Mouse (Mus musculus): ENCODE measurements around the gene Snx9. TPM values are rescaled to one million over a fixed set of nuclear protein-coding genes. Genes with fewer than 3 reads are reported as not detected.

Gene Snx9
- polyA plus RNA-seq, 1 experiment from 2014 or later, result 12.9 TPM

DNA sequence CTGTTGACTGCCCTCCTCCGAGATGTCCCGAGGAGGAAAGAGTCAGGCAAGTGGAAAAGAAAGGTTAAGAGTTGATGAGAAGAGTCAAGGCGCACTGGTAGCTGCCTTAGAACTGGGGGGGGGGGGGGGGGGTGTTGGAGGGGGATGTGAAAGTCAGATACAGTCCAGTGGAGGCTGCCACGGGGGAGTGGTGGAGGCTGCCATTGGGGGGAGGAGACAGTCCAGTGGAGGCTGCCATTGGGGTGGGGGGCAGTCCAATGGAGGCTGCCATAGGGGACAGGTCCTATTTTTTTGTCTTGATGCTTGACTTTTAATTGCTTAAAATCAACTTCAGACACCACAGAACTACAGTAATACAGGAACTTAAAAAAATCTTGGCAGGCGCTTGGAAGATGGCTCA lies 91.0 kb downstream of the Snx9 start:
- DNase-seq (ENCODE audit: extremely low spot score, low spot score), result no peak
- Histone ChIP-seq H3K4me1 (peaks cover 26% of the 10 kb centered on the region), H3K27me3 (ENCODE audit: poor library complexity, severe bottlenecking) (peaks cover 19% of the 10 kb centered on the region), H3K36me3 (replicated peaks) (peaks cover 32% of the 10 kb centered on the region), H3K9me3 (no peaks in the 10 kb centered on the region), H3K4me3 (no peak overlapping the region), H3K27ac (no peak overlapping the region)
- 84% methylated on average over 5 of the region's 5 CpGs for WGBS

- DNase-seq (ENCODE audit: extremely low spot score, low spot score), result peak; percentile 85
- peaks cover 8% of the 10 kb centered on the region for H3K36me3 ChIP-seq (replicated peaks)
- H3K4me1 ChIP-seq, result peaks cover 26% of the 10 kb centered on the region
- H3K9me3 ChIP-seq, result peaks cover 2% of the 10 kb centered on the region; the same call in 1 of the 2 replicates
- peak overlapping the region; percentile 52 for H3K4me3 ChIP-seq
- WGBS, result 2% methylated on average over 30 of the region's 30 CpGs
- H3K27ac ChIP-seq, result peak overlapping the region; percentile 78
- peaks cover 44% of the 10 kb centered on the region for H3K27me3 ChIP-seq (ENCODE audit: poor library complexity, severe bottlenecking)
Observed at GRCm38 (mm10) chr17:5934554-5935324, 93.6 kb downstream of the Snx9 start.

DNA sequence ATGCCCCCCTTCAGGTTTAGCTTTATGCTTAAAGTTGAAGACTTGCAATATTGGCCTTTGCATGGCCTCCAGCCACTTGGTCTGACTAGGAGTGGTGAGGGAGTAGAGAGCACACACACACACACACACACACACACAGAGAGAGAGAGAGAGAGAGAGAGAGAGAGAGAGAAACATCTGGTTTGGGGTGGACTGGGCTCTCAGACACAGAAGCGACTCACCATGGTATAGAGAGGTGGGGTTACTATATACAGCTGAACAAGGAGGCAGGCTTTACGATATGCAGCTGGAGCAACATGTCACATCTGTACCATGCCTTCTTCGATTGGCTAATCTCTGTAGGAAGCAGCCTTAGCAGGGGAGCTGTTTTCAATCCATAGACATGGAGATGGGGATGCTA lies 94.6 kb downstream of the Snx9 start:
- H3K27me3 ChIP-seq (ENCODE audit: poor library complexity, severe bottlenecking), result peaks cover 54% of the 10 kb centered on the region
- peaks cover 4% of the 10 kb centered on the region; the same call in 1 of the 2 replicates for H3K36me3 ChIP-seq (replicated peaks)
- no peak overlapping the region for H3K27ac ChIP-seq
- peaks cover 29% of the 10 kb centered on the region for H3K4me1 ChIP-seq
- H3K4me3 ChIP-seq, result no peak overlapping the region
- DNase-seq (ENCODE audit: extremely low spot score, low spot score), result no peak
- peaks cover 2% of the 10 kb centered on the region; the same call in 1 of the 2 replicates for H3K9me3 ChIP-seq
- WGBS, result 63% methylated on average over 3 of the region's 3 CpGs

DNA sequence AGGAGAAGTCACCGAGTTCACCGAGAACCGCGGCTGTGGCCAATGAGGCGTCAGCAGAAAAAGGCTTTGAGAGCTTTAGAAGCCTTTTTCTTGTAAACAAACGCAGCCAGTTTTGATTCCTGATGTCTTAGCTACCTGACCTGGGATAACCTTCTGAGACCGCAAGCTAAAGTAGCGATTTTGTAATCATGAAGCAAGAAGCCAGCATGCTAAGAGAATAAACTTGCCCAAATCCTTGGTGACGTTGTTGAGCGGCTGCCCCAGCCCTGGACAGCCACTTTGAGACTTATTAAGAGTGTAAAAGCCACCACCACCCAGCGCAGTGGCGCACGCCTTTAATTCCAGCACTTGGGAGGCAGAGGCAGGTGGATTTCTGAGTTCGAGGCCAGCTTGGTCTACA lies 95.1 kb downstream of the Snx9 start:
- H3K36me3 ChIP-seq (replicated peaks), result peaks cover 2% of the 10 kb centered on the region; the same call in 1 of the 2 replicates
- no peak overlapping the region for H3K4me3 ChIP-seq
- 58% methylated on average over 14 of the region's 14 CpGs for WGBS
- peaks cover 60% of the 10 kb centered on the region for H3K27me3 ChIP-seq (ENCODE audit: poor library complexity, severe bottlenecking)
- peaks cover 2% of the 10 kb centered on the region; the same call in 1 of the 2 replicates for H3K9me3 ChIP-seq
- H3K27ac ChIP-seq, result no peak overlapping the region
- DNase-seq (ENCODE audit: extremely low spot score, low spot score), result no peak
- peaks cover 35% of the 10 kb centered on the region for H3K4me1 ChIP-seq

DNA sequence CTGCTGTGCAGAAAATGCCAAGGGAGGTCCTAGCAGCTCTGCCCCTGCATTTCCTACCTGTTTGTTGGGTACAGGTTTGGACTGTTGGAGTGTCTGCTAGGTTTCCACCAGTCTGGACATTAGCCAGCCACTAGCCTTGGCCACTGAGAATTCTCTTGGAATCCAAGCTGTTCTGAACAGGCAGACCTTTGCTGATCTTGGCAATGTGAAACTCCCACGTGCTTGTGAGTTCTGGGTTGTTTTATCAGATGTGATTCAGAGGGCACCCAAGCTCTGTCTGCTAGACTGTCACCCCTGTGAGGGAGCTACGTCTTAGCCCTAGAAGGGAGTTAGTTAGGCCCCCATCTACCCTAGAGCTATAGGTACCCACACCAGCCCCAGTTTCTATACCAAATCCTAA lies 96.3 kb downstream of the Snx9 start:
- peaks cover 2% of the 10 kb centered on the region; the same call in 1 of the 2 replicates for H3K9me3 ChIP-seq
- H3K36me3 ChIP-seq (replicated peaks), result no peaks in the 10 kb centered on the region
- no peak overlapping the region for H3K27ac ChIP-seq
- no peak overlapping the region for H3K4me3 ChIP-seq
- peaks cover 71% of the 10 kb centered on the region for H3K27me3 ChIP-seq (ENCODE audit: poor library complexity, severe bottlenecking)
- 80% methylated on average over 2 of the region's 2 CpGs for WGBS
- no peak for DNase-seq (ENCODE audit: extremely low spot score, low spot score)
- peaks cover 41% of the 10 kb centered on the region for H3K4me1 ChIP-seq

DNA sequence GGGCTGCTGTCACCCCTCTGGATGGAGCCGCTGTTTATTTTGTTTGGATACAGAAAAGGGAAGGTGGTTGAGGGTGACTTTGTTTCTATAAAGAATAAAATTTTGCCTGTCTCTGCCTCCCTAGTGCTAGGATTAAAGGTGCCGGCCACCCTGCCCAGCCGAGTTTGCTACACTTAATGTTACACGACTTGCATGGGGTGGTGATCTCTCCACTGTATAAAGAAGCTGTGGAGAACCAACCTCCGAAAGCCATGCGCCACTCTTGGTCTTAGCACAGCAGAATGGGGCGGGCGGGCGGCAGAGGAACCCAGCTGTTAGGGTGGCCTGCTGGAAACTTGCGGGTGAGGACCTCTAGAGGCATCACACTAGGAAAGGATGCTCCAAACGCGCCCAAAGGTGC lies 98.7 kb downstream of the Snx9 start:
- no peak for DNase-seq (ENCODE audit: extremely low spot score, low spot score)
- H3K4me3 ChIP-seq, result no peak overlapping the region
- H3K27ac ChIP-seq, result no peak overlapping the region
- H3K27me3 ChIP-seq (ENCODE audit: poor library complexity, severe bottlenecking), result peaks cover 78% of the 10 kb centered on the region
- WGBS, result 55% methylated on average over 12 of the region's 12 CpGs
- H3K36me3 ChIP-seq (replicated peaks), result no peaks in the 10 kb centered on the region
- H3K9me3 ChIP-seq, result peaks cover 2% of the 10 kb centered on the region; the same call in 1 of the 2 replicates
- H3K4me1 ChIP-seq, result peaks cover 31% of the 10 kb centered on the region

GRCm38 (mm10) chr17:5940792-5941191 lies 99.7 kb downstream of the Snx9 start:
- 0% methylated on average over 34 of the region's 38 CpGs for WGBS
- H3K27ac ChIP-seq, result peak overlapping the region; percentile 85
- peak; percentile 77 for DNase-seq (ENCODE audit: extremely low spot score, low spot score)

DNA sequence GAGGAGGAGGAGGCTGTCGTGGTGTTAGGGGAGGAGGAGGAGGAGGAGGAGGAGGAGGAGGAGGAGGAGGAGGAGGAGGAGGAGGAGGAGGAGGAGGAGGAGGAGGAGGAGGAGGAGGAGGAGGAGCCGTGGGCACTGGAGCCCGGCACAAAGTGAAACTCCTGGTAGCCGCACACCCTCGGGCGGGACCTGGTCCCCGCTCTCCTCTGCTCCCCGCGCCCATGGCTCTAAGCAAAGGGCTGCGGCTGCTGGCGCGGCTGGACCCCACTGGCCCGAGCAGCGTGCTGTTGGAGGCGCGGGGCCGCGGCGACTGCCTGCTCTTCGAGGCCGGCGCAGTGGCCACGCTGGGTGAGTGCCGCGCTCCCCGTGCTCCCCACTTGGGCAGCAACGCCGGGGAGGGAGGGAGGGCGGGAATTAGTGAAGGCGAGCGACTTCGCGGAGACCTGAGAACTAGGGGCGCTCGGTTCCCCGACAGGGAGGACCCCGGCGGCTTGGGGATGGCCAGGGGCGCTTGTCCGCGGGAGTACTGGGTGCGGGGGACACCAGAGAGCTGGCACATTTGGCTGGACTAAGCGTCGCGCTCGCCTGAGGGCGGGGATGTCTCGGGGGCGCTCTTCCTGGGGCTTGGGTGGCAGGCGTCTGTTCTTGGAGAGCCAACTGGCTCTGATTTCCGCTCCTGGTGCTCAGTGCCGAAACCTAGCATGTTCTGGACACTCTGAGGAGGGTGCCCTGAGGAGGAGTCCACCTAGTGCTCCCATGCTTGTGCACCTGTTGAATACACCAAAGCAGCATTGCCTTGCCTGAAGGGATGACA lies 100.3 kb downstream of the Snx9 start, which contains the start of gene Synj2:
TSS of gene Synj2 (plus strand) at position 51 of the 814 bp plus-strand sequence.
- Histone ChIP-seq H3K27me3 (ENCODE audit: poor library complexity, severe bottlenecking) (peaks cover 67% of the 10 kb centered on the region), H3K36me3 (replicated peaks) (no peaks in the 10 kb centered on the region), H3K4me1 (peaks cover 15% of the 10 kb centered on the region), H3K27ac (peak within 1 kb of the TSS; percentile 85), H3K9me3 (peaks cover 2% of the 10 kb centered on the region; the same call in 1 of the 2 replicates), H3K4me3 (peak within 1 kb of the TSS; percentile 67)
- DNase-seq (ENCODE audit: extremely low spot score, low spot score), result peak; percentile 57
- 1% methylated on average over 51 of the region's 52 CpGs for WGBS

More at GRCm38 (mm10) chr17:5940792-5941191, 99.7 kb downstream of the Snx9 start:
- Histone ChIP-seq H3K9me3 (peaks cover 2% of the 10 kb centered on the region; the same call in 1 of the 2 replicates), H3K36me3 (replicated peaks) (no peaks in the 10 kb centered on the region), H3K4me1 (peaks cover 22% of the 10 kb centered on the region), H3K4me3 (peak overlapping the region; percentile 67), H3K27me3 (ENCODE audit: poor library complexity, severe bottlenecking) (peaks cover 71% of the 10 kb centered on the region)

- no peaks in the 10 kb centered on the region for H3K36me3 ChIP-seq (replicated peaks)
- no peak for DNase-seq (ENCODE audit: extremely low spot score, low spot score)
- WGBS, result 82% methylated on average over 3 of the region's 3 CpGs
- no peak overlapping the region for H3K27ac ChIP-seq
- peaks cover 15% of the 10 kb centered on the region for H3K4me1 ChIP-seq
- H3K9me3 ChIP-seq, result peaks cover 2% of the 10 kb centered on the region; the same call in 1 of the 2 replicates
- H3K4me3 ChIP-seq, result no peak overlapping the region
- peaks cover 64% of the 10 kb centered on the region for H3K27me3 ChIP-seq (ENCODE audit: poor library complexity, severe bottlenecking)
Observed at GRCm38 (mm10) chr17:5942156-5942555, 101.0 kb downstream of the Snx9 start.

- 84% methylated on average over 1 of the region's 1 CpGs for WGBS
- no peak for DNase-seq (ENCODE audit: extremely low spot score, low spot score)
- Histone ChIP-seq H3K36me3 (replicated peaks) (no peaks in the 10 kb centered on the region), H3K27ac (no peak overlapping the region), H3K4me1 (peaks cover 15% of the 10 kb centered on the region), H3K27me3 (ENCODE audit: poor library complexity, severe bottlenecking) (peaks cover 55% of the 10 kb centered on the region), H3K4me3 (no peak overlapping the region), H3K9me3 (peaks cover 2% of the 10 kb centered on the region; the same call in 1 of the 2 replicates)
Observed at GRCm38 (mm10) chr17:5943053-5943452, 101.9 kb downstream of the Snx9 start.

DNA sequence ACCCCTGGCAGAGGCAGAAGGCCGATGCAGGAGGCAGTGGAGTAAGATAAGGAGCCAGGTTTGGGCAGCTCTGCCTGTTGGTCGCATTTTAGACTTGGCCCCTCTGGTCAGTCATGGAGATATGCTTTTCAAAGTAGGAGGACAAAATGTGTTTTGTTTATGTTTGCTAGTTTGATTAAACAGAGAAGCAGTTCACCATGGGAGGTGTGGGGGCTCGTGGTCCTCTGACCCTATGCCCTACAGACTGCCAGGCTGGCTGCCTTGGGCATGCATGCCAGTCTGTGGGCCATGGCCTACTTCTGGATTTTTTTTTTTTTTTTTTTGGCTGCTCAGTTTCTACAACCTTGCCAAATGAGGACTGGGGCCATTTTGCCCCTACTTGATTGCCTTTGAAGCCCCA lies 105.9 kb downstream of the Snx9 start:
- H3K9me3 ChIP-seq, result peaks cover 5% of the 10 kb centered on the region; the same call in 1 of the 2 replicates
- H3K4me1 ChIP-seq, result no peaks in the 10 kb centered on the region
- H3K36me3 ChIP-seq (replicated peaks), result no peaks in the 10 kb centered on the region
- no peak overlapping the region for H3K27ac ChIP-seq
- DNase-seq (ENCODE audit: extremely low spot score, low spot score), result no peak
- WGBS, result 84% methylated on average over 3 of the region's 3 CpGs
- peaks cover 15% of the 10 kb centered on the region for H3K27me3 ChIP-seq (ENCODE audit: poor library complexity, severe bottlenecking)
- H3K4me3 ChIP-seq, result no peak overlapping the region

DNA sequence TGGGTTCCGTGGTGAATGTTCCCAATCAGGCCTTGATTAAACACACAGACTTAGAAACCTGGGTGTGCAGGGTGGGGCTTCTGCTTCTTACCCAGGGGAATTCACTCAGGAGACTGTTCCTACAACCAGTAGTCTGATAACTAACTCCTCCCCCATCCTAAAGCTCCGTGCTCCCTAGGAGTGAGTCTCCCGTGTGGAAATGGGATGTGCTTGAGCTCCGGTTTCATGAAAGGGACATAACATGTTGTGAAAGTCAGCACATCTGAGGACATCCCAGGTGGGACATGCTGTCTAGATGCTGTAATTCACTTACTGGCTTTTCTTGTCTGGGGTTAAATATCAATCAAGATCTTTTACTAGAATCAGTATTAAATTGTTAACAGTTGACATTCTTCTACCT lies 111.3 kb downstream of the Snx9 start:
- no peak for DNase-seq (ENCODE audit: extremely low spot score, low spot score)
- 89% methylated on average over 4 of the region's 4 CpGs for WGBS
- Histone ChIP-seq H3K4me1 (no peaks in the 10 kb centered on the region), H3K4me3 (no peak overlapping the region), H3K27me3 (ENCODE audit: poor library complexity, severe bottlenecking) (no peaks in the 10 kb centered on the region), H3K9me3 (peaks cover 5% of the 10 kb centered on the region; the same call in 1 of the 2 replicates), H3K27ac (no peak overlapping the region), H3K36me3 (replicated peaks) (no peaks in the 10 kb centered on the region)

All from forebrain, embryonic 10.5 days (tissue).